Mouse (Mus musculus): Measurements from ENCODE around the gene Fam19a5. TPM values are rescaled to one million over a fixed set of nuclear protein-coding genes. Genes with fewer than 3 reads are reported as not detected.

The Fam19a5 gene
- polyA plus RNA-seq, 1 experiment from 2014 or later, result 1.4 TPM

DNA sequence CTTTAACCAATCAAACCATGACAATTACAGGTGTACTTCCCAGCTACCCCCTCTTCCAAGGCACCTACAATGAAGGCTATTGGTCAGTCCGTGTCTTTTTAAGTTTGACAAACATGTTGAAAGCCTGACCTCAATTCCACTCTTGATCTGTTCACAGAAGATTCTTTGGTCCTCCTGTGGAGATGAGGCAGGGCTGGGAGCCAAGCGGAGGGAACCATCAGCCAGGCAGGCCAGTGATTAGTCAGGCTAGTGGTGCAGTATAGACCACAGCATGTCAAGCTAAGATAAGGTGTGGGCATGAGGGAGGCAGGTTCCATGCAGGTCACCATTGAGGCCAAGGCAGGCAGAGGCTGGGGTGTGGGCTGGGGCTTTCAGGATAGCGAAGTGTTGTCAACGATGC lies 54.5 kb downstream of the Fam19a5 start:
- no peak overlapping the region for H3K27ac ChIP-seq (ENCODE audit: low read depth, low read length)
- H3K9me3 ChIP-seq (ENCODE audit: control insufficient read depth), result no peaks in the 10 kb centered on the region
- no peaks in the 10 kb centered on the region for H3K36me3 ChIP-seq (ENCODE audit: control insufficient read depth, insufficient read depth)
- H3K4me2 ChIP-seq (replicated peaks; ENCODE audit: low read depth), result no peak overlapping the region
- no peak overlapping the region for H3K9ac ChIP-seq (ENCODE audit: low read depth, low read length)
- WGBS, result 93% methylated on average over 4 of the region's 4 CpGs
- H3K4me3 ChIP-seq (ENCODE audit: low read depth, low read length), result no peak overlapping the region
- H3K27me3 ChIP-seq (replicated peaks; ENCODE audit: control insufficient read depth, insufficient read depth, low read length), result no peaks in the 10 kb centered on the region
- H3K4me1 ChIP-seq (replicated peaks; ENCODE audit: control insufficient read depth, insufficient read depth, low read length), result no peaks in the 10 kb centered on the region
- ATAC-seq, result no peak
- no peak for TF ChIP-seq CTCF (IDR thresholded peaks at IDR 0.05; ENCODE audit: low read depth)

DNA sequence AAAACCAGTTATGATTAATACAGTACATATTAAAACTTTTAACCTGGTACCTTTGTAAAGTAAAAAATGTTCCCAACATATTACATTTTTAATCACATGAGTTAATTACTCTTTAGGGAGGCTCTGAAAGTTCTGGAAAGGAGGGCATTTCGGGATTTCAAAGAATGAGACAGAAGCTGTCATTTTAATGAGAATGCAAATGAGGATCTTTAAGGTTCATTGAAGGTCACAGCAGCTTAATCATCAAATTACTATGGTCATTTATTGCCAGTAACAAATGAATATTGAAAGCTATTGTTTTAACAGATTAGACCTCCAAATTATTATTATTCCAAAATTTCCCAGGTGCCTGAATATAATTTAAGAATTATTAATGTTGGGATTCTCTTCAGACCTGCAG lies 59.2 kb downstream of the Fam19a5 start:
- Histone ChIP-seq H3K27me3 (replicated peaks; ENCODE audit: control insufficient read depth, insufficient read depth, low read length) (no peaks in the 10 kb centered on the region), H3K9ac (ENCODE audit: low read depth, low read length) (no peak overlapping the region), H3K9me3 (ENCODE audit: control insufficient read depth) (no peaks in the 10 kb centered on the region), H3K4me1 (replicated peaks; ENCODE audit: control insufficient read depth, insufficient read depth, low read length) (no peaks in the 10 kb centered on the region), H3K4me3 (ENCODE audit: low read depth, low read length) (no peak overlapping the region), H3K4me2 (replicated peaks; ENCODE audit: low read depth) (no peak overlapping the region), H3K27ac (ENCODE audit: low read depth, low read length) (no peak overlapping the region), H3K36me3 (ENCODE audit: control insufficient read depth, insufficient read depth) (no peaks in the 10 kb centered on the region)
- TF ChIP-seq CTCF (IDR thresholded peaks at IDR 0.05; ENCODE audit: low read depth), result no peak
- no peak for ATAC-seq
- WGBS, result 83% methylated on average over 1 of the region's 1 CpGs

DNA sequence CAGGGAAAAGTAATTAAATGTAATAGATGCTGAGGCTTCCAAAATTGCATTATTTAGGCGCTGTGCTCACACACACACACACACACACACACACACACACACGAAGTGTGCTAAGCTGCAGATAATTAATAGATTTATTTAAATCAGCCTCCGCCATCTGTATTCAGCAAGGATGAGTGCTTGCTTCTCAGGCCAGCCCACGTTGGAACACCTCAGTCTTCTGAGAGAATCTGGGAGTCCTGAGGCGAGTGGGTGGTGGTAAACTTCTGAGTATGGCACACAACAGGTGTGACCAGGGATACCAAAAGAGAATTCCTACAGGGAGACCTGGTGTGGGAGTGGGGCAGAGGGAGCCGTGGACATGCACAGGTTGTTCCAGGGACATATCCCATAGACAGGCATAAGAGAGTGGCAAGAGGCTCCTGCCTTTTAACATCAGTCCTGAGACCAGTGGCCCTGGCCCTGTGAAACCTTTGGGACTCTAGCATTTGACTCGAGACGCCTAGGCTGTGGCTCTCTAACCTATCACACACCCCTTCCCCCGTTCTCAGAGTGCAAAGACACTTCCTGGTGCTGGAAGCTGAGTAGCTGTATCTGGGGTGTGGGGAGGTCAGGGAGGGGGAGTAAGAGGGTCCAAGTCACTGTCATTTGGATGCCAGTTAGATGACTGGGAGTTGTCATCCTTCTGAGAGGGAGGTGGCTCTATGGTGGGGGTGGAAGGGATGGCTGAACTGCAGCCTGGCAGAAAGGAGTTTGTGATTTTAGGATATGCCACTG lies 61.6 kb downstream of the Fam19a5 start:
- Histone ChIP-seq H3K4me3 (ENCODE audit: low read depth, low read length) (no peak overlapping the region), H3K4me1 (replicated peaks; ENCODE audit: control insufficient read depth, insufficient read depth, low read length) (no peaks in the 10 kb centered on the region), H3K27me3 (replicated peaks; ENCODE audit: control insufficient read depth, insufficient read depth, low read length) (no peaks in the 10 kb centered on the region), H3K4me2 (replicated peaks; ENCODE audit: low read depth) (no peak overlapping the region), H3K27ac (ENCODE audit: low read depth, low read length) (no peak overlapping the region), H3K9me3 (ENCODE audit: control insufficient read depth) (no peaks in the 10 kb centered on the region), H3K36me3 (ENCODE audit: control insufficient read depth, insufficient read depth) (no peaks in the 10 kb centered on the region), H3K9ac (ENCODE audit: low read depth, low read length) (no peak overlapping the region)
- no peak for ATAC-seq
- TF ChIP-seq CTCF (IDR thresholded peaks at IDR 0.05; ENCODE audit: low read depth), result no peak
- 56% methylated on average over 9 of the region's 9 CpGs for WGBS

DNA sequence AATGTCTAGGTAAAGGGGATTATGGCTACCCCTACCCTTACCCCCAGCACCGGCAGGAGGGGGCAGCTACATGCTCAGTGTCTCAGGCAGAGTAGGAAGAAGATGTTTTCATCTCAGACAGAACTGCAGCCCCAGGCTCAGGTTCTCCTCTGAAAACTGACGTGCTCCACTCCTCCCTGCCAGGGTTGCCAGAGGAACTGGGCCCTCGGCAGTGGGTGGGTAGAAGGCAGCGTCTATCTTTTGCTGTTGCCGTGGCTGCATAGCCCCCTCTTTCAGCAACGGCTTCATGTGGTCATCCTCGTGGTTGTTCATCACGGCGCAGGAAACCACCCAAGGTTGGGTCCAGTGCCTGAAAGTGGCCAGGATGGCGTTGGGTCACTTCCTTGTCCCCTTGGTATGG lies 62.6 kb downstream of the Fam19a5 start:
- Histone ChIP-seq H3K4me2 (replicated peaks; ENCODE audit: low read depth) (no peak overlapping the region), H3K27ac (ENCODE audit: low read depth, low read length) (no peak overlapping the region), H3K4me1 (replicated peaks; ENCODE audit: control insufficient read depth, insufficient read depth, low read length) (no peaks in the 10 kb centered on the region), H3K27me3 (replicated peaks; ENCODE audit: control insufficient read depth, insufficient read depth, low read length) (no peaks in the 10 kb centered on the region), H3K9ac (ENCODE audit: low read depth, low read length) (no peak overlapping the region), H3K36me3 (ENCODE audit: control insufficient read depth, insufficient read depth) (no peaks in the 10 kb centered on the region), H3K4me3 (ENCODE audit: low read depth, low read length) (no peak overlapping the region), H3K9me3 (ENCODE audit: control insufficient read depth) (no peaks in the 10 kb centered on the region)
- no peak for ATAC-seq
- WGBS, result 81% methylated on average over 10 of the region's 10 CpGs
- no peak for TF ChIP-seq CTCF (IDR thresholded peaks at IDR 0.05; ENCODE audit: low read depth)

DNA sequence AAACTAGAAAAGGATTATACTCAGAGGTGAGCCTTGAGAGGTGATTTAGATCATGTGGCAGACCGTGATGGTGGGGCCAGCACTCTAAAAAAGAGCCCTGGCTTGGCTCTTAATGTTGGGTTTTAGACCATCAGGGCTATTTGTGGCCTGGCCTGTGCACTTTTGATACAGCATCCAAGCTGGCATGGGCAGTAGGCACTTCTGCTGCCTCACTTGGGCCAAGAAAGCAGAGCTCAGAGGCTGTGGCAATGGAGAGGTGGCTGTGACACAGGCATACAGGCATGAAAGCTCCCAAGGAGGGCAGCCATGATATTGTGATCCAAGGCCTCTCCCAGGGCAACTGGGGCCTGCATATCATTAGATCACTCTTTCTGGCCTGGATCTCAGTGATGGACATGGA lies 65.1 kb downstream of the Fam19a5 start:
- Histone ChIP-seq H3K4me2 (replicated peaks; ENCODE audit: low read depth) (no peak overlapping the region), H3K9me3 (ENCODE audit: control insufficient read depth) (no peaks in the 10 kb centered on the region), H3K27me3 (replicated peaks; ENCODE audit: control insufficient read depth, insufficient read depth, low read length) (no peaks in the 10 kb centered on the region), H3K36me3 (ENCODE audit: control insufficient read depth, insufficient read depth) (no peaks in the 10 kb centered on the region), H3K27ac (ENCODE audit: low read depth, low read length) (no peak overlapping the region), H3K4me1 (replicated peaks; ENCODE audit: control insufficient read depth, insufficient read depth, low read length) (no peaks in the 10 kb centered on the region), H3K4me3 (ENCODE audit: low read depth, low read length) (no peak overlapping the region), H3K9ac (ENCODE audit: low read depth, low read length) (no peak overlapping the region)
- 86% methylated on average over 1 of the region's 1 CpGs for WGBS
- no peak for ATAC-seq
- TF ChIP-seq CTCF (IDR thresholded peaks at IDR 0.05; ENCODE audit: low read depth), result no peak

DNA sequence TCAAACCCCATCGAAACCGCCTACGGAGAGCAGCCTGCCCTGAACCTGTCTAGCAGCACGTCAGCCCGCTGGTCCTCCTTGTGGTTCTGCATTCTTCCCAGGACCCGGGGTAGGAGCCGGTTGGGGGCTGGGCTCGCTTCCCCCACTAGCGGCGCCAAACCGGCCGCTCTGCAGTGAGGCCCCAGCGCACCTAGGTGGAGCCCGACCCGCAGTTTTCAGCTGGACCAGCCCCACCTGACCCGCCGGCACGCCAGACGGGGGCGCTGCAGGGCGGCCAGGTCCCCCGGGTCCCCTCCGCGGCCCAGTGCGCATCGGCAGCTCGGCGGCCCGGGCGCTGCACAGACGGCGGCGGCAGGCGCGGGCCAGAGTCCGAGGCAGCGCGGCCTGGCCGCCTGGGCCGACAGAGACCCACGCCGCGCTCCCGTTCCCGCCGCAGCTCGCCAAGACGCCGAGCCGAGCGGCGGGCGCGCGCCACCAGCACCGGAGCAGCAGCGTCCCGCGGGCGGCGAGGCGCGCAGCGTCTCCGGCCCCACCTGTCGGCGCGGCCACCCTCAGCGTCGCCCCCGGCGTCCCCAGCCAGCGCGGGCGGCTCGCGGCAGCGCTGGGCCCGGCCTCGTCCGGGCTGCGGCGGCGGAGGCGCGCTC lies 80.0 kb downstream of the Fam19a5 start:
- Histone ChIP-seq H3K27me3 (replicated peaks; ENCODE audit: control insufficient read depth, insufficient read depth, low read length) (peaks cover 52% of the 10 kb centered on the region), H3K4me2 (replicated peaks; ENCODE audit: low read depth) (peak overlapping the region; percentile 91), H3K36me3 (ENCODE audit: control insufficient read depth, insufficient read depth) (no peaks in the 10 kb centered on the region), H3K4me3 (ENCODE audit: low read depth, low read length) (peak overlapping the region; percentile 59), H3K9me3 (ENCODE audit: control insufficient read depth) (no peaks in the 10 kb centered on the region), H3K4me1 (replicated peaks; ENCODE audit: control insufficient read depth, insufficient read depth, low read length) (no peaks in the 10 kb centered on the region), H3K9ac (ENCODE audit: low read depth, low read length) (peak overlapping the region; percentile 50), H3K27ac (ENCODE audit: low read depth, low read length) (no peak overlapping the region; the same call in 1 of the 2 replicates)
- peak; percentile 84 for ATAC-seq
- peak; percentile 84 for TF ChIP-seq CTCF (IDR thresholded peaks at IDR 0.05; ENCODE audit: low read depth)
- WGBS, result under 1% methylated on average over 74 of the region's 86 CpGs

Data from intestine, postnatal 0 days (tissue).